Mouse (Mus musculus) megakaryocyte, adult 5-6 weeks (primary cell): ENCODE data around the gene Slc12a7. TPM values are rescaled to one million over a fixed set of nuclear protein-coding genes. Genes with fewer than 3 reads are reported as not detected.
A peak's percentile ranks its signal among the peaks of the same experiment; 100 is the strongest.
"Not testable (repeated sequence)": the region's sequence is repeated elsewhere in the genome, so short reads cannot be mapped to it uniquely, and the experiment has no call there.

Experiments used
- ATAC-seq: 2 replicates; pipeline ENCODE4 v1.8.0; 2016; ENCODE audit warnings: mild to moderate bottlenecking, inconsistent platforms; ENCODE audit not compliant: poor library complexity, severe bottlenecking
- total RNA-seq, 2 experiments: library from RNA; stranded (forward) in 1 of 2; stranded (reverse) in 1 of 2; fragments of 153-499, 151-499 nt in 1 of 2; fragments of 221-1000, 200-1000 nt in 1 of 2; gene quantifications; 2 replicates each; pipeline versions ENCODE4 v1.2.3 to v1.2.4; 2015 to 2017

Slc12a7 gene
- total RNA-seq (2015) (3.6 and 8.3 TPM in 2 replicates), total RNA-seq (2017) (2.6 and 4.3 TPM in 2 replicates)

DNA sequence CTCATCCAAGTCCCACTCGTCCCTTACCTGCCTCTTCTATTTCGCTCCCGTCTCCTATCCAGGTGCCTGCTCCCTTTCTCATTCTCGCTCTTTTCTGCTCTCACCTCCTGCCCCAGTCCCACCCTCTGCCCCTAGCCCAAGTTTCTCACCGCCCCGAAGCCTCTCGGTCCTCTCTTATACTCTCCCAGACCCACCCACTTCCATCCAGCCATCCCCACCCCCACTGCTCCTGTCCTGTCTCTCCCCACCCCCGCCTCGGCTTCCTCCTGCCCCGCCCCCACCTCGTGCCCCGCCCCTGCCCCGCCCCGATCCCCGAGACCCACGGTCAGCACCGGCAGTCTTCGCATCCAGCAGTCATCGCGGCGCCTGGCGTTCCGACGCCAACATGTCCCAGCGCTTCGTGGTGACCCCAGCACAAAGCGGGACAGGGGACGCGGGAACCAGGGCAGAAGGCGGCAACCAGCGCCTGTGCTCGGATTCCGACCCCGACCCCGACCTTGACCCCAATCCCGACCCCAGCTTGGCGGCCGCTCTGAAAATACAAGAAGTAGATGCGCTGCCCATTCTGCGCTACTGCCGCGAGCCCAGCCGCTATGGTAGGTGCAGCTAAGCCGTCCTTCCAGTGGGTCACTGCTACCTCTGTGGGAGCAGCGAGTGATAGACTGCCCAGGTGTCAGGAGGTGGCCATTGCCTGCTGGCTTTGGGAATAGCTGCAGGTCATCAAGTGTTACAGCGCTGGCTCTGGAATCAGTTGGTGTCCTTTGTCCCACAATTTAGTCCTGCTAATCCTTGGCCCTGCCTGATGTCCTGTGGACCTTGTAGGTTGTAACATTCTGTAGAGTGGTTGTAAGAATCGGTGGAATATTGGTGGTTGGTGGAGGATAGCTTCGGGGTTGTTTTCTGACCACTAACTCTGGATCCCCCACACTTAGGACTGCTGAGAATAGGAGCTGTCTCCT, at the start of gene Slc12a7:
TSS of gene Slc12a7 (plus strand) at position 353 of the 959 bp plus-strand sequence.
- ATAC-seq: no peak

DNA sequence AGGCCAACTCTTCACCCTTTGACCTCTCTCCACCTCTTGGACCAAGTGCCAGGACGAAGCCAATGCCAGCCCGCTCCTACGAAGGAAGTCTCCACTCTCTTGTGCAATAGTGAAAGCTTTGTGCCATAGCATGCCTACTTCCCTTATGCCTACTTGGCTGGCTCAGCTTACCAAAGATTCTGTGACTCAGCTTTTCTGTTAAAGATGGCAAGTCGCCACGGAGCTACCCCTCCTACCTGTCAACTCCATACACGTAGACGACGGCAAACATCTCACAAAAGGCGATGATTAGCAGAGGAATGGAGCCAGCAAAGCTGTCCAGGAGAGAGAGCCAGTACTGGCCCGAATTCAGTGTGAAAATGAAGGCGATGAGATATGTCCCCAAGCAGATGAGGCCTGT, 49.2 kb upstream of the Slc12a7 start:
- ATAC-seq: peak; percentile 98

DNA sequence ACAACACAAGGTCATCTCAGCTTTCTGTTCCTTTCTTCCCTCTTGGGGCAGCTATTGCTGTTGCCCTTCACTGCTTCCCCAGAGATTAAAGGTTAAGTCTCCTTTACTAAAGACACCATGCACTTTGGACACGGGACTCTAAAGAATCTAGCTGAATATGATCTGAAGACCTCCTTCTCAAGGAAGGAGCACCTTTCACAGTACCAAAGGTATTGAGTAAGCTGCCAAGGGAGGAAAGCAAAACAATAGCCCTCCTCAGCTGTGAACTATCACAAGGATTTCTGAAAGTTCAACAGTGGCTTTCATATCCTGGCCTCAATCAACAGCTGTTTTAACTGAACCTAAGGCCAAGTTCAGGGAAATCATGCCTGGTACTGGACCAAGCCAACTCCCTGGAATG, 48.5 kb upstream of the Slc12a7 start:
- no peak for ATAC-seq

DNA sequence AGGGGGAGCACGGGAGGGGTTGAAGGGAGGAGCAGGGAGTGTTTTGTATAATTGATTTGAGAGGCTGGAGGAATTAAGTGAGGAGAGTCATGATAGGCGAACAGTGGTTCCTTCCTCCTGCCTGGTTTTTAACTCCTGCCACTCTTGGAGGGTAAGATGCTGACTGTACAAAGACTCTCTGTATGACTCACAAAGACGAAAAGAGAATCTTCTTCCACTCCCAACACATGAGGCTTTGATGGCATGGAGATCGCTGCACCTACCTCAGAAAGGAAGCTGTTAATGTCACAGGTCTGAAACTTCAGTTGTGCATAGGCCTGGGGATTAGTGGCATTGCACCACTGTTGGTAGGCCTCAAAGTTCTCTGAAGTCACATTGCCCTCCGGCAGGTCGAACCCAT, 47.4 kb upstream of the Slc12a7 start:
- no peak for ATAC-seq

DNA sequence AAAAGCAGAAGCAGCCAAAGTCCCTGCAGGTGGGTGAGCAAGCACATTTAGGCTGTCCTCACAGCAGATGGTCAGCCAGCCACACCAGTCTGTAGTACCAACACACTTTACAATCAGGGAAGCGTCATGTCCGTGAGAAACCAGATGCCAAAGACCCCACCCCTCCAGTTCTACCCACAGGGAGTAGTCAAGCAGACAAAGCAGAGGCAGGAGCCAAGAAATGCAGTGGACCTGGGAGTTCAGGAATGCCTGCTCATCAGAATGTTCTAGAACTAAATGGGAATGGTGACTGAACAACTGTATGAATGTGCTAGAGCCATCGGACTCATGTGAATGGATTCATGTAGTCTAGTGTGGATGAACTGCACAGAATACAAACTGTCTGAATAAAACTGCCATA, 45.3 kb upstream of the Slc12a7 start:
- ATAC-seq: no peak

DNA sequence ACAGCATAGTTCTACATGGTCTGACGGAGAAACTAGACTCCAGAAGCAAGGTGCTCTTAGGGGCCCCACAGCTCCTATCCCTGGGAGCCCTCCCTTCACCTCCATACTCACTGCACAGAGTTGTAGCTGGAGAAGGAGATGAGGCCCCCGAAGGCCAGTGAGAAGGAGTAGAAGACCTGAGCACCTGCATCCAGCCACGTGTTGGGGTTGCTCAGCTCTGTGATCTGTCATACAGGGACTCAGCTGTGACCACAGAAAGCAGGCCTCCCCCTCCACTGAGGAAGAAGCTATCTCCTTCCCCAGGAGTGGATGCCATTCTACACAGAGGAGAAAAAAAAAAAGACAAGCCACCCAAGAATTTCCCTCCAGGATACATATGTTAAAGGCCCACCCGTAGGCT, 44.0 kb upstream of the Slc12a7 start:
- ATAC-seq: no peak

DNA sequence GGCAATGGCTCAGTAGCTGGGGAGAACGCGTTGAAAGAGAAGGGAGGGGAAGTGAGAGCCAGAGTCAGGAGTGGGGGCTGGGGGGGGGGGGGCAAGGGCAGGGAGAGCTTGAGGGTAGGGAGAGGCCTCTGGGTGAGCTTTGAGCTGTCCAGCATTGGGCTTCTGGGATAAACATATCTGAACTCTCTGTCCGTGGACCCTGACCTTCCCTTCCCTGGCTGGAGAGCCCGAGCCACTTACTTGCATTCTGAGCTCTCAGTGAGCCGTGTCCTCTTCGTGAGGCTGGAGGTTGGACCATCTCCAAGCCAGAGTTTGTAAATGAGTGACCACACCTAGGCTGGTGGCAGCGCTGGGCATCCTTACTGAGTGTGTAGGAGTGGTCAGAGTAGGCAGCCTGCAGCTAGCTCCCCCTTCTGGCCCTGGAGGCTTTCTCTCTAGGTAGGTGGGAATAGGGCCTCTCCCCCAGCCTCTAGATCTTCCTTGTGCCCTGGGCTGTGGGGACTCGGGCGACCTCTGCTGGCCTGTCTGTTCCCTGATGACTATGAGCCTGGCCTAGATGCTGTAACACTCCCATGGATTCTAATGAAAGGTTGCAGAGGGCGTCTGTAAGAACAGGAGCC, 40.5 kb upstream of the Slc12a7 start:
- ATAC-seq: peak; percentile 77

DNA sequence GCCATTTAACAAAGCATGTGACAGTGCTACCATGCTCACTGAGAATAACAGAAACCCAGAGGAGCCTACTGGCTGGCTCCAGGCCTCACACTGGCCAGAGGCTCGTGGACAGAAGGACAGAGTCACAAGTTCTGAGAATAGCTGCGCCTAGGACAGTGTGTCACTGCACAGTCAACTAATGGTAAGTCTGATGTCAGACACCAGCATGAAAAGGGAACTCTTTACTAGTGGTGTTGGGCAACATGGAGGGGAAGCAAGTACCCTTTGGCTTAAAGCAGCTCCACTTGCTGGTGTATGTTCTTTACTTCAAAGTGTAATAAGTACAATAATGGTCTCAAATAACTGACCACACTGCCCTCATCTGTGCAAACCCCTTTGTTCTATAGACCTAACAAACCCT, 39.6 kb upstream of the Slc12a7 start:
- ATAC-seq: peak; percentile 82

DNA sequence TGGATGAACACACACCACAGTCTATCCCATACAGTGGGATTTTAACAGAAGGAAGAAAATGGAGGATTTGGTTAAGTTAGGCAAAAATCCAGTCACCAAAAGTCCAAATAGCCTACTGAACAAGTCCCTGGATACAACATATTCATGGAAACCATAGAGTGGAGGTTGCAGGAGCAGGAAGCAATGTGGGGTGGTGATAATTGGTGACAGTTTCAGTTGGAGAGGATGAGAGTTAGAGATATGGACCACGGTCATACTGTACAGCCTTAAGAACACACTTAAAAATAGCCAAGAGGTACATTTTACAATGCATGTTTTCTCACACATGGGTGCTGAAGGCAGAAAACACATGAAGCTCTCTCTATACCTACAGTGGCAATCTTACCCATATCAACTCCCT, 37.9 kb upstream of the Slc12a7 start:
- ATAC-seq: no peak

DNA sequence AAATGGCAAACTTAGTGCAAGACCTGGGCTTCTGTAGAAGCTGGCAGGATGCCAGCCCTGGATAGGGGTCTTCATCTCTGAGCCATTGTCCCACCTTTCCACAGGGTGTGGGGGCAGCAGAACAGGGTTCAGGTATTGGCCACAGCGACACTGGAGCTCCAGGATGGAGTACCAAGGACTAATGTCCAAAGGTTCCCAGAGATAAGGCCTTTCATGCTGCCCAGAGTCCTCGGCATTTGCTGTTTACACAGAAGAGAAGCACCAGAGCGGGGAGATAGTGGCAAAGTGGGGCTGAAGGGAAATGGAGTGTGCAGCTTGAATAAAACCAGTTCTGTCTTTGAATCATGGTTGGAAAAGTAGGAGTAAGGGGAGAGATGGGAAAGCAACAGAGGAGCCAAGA, 36.4 kb upstream of the Slc12a7 start:
- ATAC-seq: no peak

DNA sequence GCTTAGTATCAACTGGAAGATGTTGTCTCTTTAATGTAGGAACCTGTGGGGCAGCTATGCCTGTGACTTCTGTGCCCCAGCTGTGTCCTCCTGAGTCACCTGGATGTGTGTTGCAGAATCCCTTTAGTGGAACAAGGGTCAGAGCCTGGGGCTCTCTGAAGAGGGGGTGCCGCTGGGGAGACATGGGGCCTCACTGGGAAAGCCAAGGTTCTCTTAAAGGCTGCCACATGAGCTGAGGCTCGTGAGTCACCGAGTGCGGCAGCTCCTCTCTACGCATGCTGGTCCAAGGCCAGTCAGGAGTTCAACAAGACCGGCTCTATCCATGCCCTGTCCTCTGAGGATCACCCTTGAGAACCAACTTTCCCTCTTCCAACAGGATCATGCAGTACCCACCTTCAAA, 33.2 kb upstream of the Slc12a7 start:
- ATAC-seq: no peak

DNA sequence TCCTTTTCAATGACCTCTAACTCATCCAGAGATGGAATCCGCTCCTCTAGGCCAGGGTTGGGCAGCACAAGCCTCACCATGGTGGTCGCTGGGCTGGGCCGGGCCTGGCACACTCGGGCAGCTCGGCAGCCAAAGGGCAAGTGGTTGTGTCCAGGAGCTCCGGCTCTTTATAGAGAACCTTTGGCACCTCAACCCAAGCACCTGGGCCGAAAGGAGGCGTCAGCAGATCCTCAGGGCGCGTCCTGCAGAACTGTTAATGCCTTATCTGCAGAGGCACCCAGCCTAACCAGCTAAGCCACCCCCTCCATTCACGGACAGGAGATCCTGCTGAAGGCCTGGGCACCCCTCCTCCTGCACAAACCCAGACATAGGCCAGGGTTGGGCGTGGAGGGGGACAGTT, 32.3 kb upstream of the Slc12a7 start:
- no peak for ATAC-seq

DNA sequence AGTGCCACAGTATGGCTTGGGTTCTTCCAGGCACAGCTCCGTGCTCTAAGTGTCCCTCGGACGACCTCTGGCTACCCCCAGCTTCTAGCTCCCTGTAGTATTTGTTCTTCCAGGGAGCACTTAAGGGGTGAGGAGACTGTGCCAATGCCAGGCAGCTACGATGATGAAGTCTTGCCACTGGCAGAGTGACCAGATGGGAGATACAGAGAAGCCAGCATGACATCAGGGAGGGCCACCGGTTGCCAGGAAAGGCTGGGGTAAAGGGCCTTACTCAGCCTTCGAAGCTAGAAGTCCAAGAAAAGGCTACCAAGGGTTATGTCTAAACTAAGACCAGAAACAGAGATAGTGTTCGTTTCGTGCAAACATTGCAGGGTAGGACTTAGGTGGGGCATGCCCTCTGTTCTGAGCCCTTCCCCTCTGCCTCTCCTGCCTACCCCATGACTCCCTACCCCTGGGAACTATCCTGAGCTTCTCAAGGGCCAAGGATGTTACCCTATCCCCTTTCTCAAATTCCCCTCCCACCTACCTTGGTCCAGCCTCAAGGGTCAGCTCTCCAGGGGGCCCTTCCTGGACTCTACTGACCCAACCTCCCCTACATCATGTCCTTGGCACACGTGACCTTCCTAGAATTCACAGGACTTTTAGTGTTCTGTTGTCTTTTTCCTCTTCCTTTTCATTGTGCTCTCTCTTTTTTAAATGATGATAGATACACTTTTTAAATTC, 31.6 kb upstream of the Slc12a7 start:
- ATAC-seq: no peak

DNA sequence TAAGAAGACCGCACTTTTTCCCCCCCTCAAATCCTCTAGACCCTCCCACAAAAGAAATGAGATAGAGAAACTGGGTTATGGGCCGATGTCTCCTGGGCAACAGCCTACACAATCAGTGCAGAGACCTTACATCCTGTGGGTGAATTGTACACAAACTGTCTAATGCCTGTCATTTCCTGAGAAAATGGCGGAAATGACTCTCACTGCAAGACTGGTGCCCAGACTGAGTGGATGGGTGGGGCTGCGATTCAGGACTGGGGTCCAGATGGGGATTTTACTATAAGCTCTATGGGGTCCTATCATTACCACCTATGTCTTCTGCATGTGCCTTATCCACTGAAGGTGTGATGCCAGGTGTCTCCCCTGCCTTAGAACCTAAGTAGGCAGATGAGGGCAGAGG, 30.1 kb upstream of the Slc12a7 start:
- no peak for ATAC-seq

DNA sequence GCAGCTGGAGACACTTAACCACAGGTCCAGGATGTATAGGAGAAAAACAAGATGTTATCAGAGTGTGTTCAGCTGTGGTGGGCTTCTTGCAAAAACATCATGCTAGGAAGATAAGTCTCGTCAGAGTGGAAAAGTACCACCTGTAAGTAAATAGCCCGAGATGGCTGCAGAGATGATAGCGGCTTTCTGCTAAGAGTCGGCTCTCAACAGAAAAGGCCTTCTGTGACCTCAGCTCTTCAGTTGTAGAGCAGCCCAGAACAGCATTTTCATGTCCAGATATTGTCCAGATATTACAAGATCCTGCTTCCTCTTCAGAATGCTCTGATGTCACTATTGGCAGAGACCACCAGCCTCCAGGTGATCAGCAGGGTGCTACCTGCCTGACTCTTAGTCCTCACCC, 29.4 kb upstream of the Slc12a7 start:
- ATAC-seq: not testable (repeated sequence)

DNA sequence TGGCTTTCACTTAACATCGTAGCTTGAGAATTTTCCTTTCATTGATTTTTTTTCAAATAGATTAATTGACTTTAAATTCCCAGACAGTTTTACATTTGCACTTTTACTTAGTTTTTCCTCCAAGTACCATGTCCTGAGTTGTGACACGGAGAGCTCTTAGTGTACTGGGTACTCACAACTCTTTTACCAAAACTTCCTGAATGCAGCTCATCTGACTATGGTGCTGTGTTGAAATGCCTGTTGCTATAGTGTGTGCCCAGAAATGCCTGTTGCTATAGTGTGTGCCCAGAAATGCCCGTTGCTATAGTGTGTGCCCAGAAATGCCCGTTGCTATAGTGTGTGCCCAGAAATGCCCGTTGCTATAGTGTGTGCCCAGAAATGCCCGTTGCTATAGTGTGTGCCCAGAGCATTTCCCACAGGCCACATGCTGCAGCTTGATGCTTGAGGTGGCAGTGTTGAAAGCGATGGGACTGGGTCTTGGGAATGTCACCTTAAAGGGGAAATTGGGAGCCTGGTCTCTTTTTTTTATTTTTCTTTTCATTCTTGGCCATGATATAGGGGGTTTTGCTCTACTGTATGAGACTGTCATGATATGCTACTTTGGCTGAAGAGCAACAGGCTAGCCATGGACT, 28.1 kb upstream of the Slc12a7 start, which contains the start of gene Slc6a19:
TSS of gene Slc6a19 (minus strand) at position 172 of the 632 bp plus-strand sequence.
- no peak for ATAC-seq

DNA sequence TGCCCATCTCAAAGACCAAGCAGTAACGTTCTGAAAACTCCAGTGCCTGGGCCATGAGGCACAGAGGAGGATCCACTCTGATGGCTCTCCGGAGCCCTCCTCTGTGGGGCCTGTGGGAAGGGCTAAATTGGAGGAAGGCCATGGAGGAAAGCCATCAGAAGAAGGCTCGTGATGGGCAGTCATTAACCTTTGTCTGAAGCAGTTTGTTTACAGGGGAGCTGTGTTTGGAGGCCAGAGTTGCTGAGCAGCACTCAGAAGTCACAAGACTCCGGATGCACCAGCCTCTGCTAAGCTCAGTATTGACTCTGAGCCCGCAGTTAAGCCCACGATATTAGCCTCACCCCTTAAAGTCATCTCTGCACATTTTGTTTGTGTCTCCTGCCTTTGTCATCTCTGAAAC, 23.4 kb upstream of the Slc12a7 start:
- no peak for ATAC-seq

DNA sequence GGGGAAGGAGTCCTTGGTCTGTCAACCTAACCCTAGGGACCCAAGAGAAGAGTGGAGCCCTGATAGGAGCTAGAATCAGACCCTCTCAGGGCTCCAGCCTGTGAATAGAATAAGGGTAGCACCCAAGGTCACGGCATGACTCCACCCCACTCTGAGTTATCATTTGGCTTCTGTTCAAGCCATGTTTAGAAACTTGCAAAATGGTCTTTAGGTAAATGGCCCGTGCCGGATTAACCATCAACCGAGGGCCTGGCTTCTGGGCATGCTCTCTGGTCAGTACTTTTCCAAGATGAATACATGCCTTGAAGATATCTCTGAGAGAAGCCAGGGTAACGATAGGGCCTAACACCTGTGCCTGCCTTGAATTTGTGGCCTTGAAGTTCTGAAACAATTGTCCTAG, 21.7 kb upstream of the Slc12a7 start:
- no peak for ATAC-seq

DNA sequence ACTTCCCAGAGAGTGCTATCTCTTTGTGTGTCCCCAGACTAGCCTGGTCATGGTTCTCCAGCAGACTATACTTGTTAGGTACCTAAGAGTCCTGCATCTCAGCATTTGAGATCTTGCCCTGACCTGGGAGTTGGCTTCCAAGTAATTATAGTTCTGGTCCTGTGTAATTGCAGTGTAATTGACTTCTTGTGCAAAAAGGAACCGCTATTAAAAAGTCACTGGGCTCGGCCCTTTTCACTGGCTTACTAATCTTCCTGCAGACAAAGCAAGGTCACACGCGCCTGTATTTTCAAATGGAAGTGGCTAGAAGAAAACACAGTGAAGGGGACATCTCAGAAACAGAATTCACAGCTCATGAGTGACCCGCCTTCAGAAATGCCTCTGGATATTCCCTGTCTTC, 21.1 kb upstream of the Slc12a7 start:
- ATAC-seq: no peak

DNA sequence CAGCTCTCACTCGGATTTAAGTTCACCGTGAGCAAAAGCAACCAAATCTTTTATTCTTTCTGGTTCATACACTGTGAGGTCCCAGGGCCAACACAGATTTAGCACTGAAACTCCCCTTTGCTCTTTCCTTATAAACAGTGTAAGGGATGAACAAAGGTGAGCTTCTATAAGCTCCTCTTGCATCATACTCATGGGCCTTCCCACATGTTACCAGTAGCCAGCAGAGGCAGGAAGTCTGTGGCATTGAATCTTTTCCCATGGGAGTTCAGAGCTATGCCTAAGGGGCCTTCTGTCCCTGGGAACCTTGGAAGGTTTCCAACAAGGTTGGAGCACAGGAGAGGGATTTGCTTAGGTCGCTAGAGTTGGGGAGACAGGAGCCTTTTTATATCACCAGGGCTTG, 20.7 kb upstream of the Slc12a7 start:
- no peak for ATAC-seq

DNA sequence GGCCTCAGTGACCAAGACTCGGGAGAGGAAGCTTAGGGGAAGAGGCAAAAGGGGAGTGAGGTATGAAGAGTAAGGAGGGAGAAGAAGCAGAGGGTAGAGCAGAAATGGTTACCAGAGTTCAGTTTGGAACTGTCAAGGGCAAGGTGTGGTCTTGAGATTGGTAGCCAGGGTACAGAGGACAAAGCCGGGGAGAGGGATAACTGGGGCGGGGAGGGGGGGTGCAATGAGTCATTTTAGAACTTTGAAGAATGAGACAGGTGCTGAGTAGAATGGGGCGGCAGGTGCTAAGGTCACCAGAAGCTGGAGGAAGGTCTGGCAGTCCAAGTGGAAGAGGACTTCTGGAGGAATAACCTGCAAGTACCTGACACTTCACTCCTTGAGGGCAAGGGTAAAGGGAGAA, 19.7 kb upstream of the Slc12a7 start:
- no peak for ATAC-seq
